Mouse (Mus musculus): ENCODE data around the gene Asb1. TPM values are rescaled to one million over a fixed set of nuclear protein-coding genes. Genes with fewer than 3 reads are reported as not detected.

Asb1 gene
- polyA plus RNA-seq, 1 experiment = 99.1 TPM

GRCm38 (mm10) chr1:91514916-91515315, 25.4 kb upstream of the Asb1 start:
- Histone ChIP-seq H3K4me3 (ENCODE audit: control insufficient read depth, low read depth, low read length) (no peak overlapping the region), H3K27ac (ENCODE audit: control insufficient read depth, insufficient read depth, low read depth, low read length) (no peak overlapping the region), H3K4me1 (ENCODE audit: control insufficient read depth, insufficient read depth, low read length) (no peaks in the 10 kb centered on the region), H3K36me3 (ENCODE audit: control insufficient read depth, insufficient read depth, low read length) (peaks cover 1% of the 10 kb centered on the region; the same call in 1 of the 2 replicates), H3K27me3 (ENCODE audit: control insufficient read depth, insufficient read depth, low read length) (no peaks in the 10 kb centered on the region)
- TF ChIP-seq POLR2A (IDR thresholded peaks at IDR 0.05; ENCODE audit: control insufficient read depth, low read depth, low read length) (no peak), CTCF (IDR thresholded peaks at IDR 0.05; ENCODE audit: control insufficient read depth, insufficient read depth, insufficient replicate concordance, low read depth, low read length) (no peak)

GRCm38 (mm10) chr1:91515642-91516041, 24.7 kb upstream of the Asb1 start:
- TF ChIP-seq CTCF (IDR thresholded peaks at IDR 0.05; ENCODE audit: control insufficient read depth, insufficient read depth, insufficient replicate concordance, low read depth, low read length) (no peak), POLR2A (IDR thresholded peaks at IDR 0.05; ENCODE audit: control insufficient read depth, low read depth, low read length) (no peak)
- Histone ChIP-seq H3K4me1 (ENCODE audit: control insufficient read depth, insufficient read depth, low read length) (no peaks in the 10 kb centered on the region), H3K4me3 (ENCODE audit: control insufficient read depth, low read depth, low read length) (no peak overlapping the region), H3K36me3 (ENCODE audit: control insufficient read depth, insufficient read depth, low read length) (peaks cover 1% of the 10 kb centered on the region; the same call in 1 of the 2 replicates), H3K27me3 (ENCODE audit: control insufficient read depth, insufficient read depth, low read length) (no peaks in the 10 kb centered on the region), H3K27ac (ENCODE audit: control insufficient read depth, insufficient read depth, low read depth, low read length) (no peak overlapping the region)

GRCm38 (mm10) chr1:91523759-91524158, 16.6 kb upstream of the Asb1 start:
- Histone ChIP-seq H3K27ac (ENCODE audit: control insufficient read depth, insufficient read depth, low read depth, low read length) (no peak overlapping the region), H3K4me1 (ENCODE audit: control insufficient read depth, insufficient read depth, low read length) (no peaks in the 10 kb centered on the region), H3K27me3 (ENCODE audit: control insufficient read depth, insufficient read depth, low read length) (no peaks in the 10 kb centered on the region), H3K36me3 (ENCODE audit: control insufficient read depth, insufficient read depth, low read length) (peaks cover 1% of the 10 kb centered on the region), H3K4me3 (ENCODE audit: control insufficient read depth, low read depth, low read length) (no peak overlapping the region)
- TF ChIP-seq CTCF (IDR thresholded peaks at IDR 0.05; ENCODE audit: control insufficient read depth, insufficient read depth, insufficient replicate concordance, low read depth, low read length) (peak; percentile 82; the same call in 1 of the 2 replicates), POLR2A (IDR thresholded peaks at IDR 0.05; ENCODE audit: control insufficient read depth, low read depth, low read length) (no peak)

GRCm38 (mm10) chr1:91525838-91526237, 14.5 kb upstream of the Asb1 start:
- Histone ChIP-seq H3K4me3 (ENCODE audit: control insufficient read depth, low read depth, low read length) (no peak overlapping the region), H3K4me1 (ENCODE audit: control insufficient read depth, insufficient read depth, low read length) (no peaks in the 10 kb centered on the region), H3K36me3 (ENCODE audit: control insufficient read depth, insufficient read depth, low read length) (peaks cover 1% of the 10 kb centered on the region; the same call in 1 of the 2 replicates), H3K27me3 (ENCODE audit: control insufficient read depth, insufficient read depth, low read length) (no peaks in the 10 kb centered on the region), H3K27ac (ENCODE audit: control insufficient read depth, insufficient read depth, low read depth, low read length) (no peak overlapping the region)
- TF ChIP-seq POLR2A (IDR thresholded peaks at IDR 0.05; ENCODE audit: control insufficient read depth, low read depth, low read length) (no peak), CTCF (IDR thresholded peaks at IDR 0.05; ENCODE audit: control insufficient read depth, insufficient read depth, insufficient replicate concordance, low read depth, low read length) (no peak)

DNA sequence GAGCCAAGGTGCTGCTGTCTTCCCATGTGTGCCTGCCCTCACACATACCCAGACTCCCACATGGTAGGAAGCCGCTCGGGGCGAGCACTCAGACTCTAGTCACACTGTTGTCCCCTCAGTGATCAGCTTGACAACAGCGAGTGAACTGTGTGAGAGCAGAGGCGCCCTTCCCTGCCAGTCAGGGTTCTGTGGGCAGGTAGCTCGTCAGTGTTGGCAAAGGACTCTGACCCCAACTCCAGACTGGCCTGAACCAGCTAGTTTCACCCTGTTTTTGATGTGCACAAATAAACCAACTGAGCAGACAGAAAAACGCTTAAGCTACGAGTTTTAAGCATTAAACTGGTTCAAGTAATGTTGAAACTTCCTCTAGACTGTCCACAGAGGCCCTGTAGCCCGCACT, 10.2 kb upstream of the Asb1 start:
- no peaks in the 10 kb centered on the region for H3K27me3 ChIP-seq (ENCODE audit: control insufficient read depth, insufficient read depth, low read length)
- H3K36me3 ChIP-seq (ENCODE audit: control insufficient read depth, insufficient read depth, low read length) = 0 out of 2 replicates have a peak, but pooled peaks cover 1% of the 10 kb centered on the region
- peaks cover 4% of the 10 kb centered on the region for H3K4me1 ChIP-seq (ENCODE audit: control insufficient read depth, insufficient read depth, low read length)
- peak overlapping the region; percentile 72 for H3K4me3 ChIP-seq (ENCODE audit: control insufficient read depth, low read depth, low read length)
- no peak for TF ChIP-seq POLR2A (IDR thresholded peaks at IDR 0.05; ENCODE audit: control insufficient read depth, low read depth, low read length)
- no peak for TF ChIP-seq CTCF (IDR thresholded peaks at IDR 0.05; ENCODE audit: control insufficient read depth, insufficient read depth, insufficient replicate concordance, low read depth, low read length)
- H3K27ac ChIP-seq (ENCODE audit: control insufficient read depth, insufficient read depth, low read depth, low read length) = no peak overlapping the region

DNA sequence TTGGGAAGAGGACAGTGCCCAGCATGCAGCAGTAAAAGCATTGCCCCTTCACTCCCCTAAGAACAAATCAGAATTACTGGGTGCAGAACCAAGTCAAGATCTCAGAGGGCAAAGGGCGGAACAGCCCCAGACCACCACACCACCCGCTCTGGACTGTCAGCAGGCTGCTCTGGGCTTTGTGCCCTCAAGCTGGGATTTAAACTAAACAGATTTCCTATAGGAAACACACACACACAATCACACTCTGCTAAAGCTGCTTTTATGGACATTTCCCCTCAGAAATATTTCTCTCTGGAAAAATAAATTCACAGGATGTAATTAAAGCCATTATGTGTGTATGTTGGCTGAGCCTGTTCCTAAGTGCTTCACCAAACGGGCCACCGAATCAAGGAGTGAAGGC, 8.1 kb upstream of the Asb1 start:
- no peak overlapping the region for H3K27ac ChIP-seq (ENCODE audit: control insufficient read depth, insufficient read depth, low read depth, low read length)
- H3K36me3 ChIP-seq (ENCODE audit: control insufficient read depth, insufficient read depth, low read length) = 0 out of 2 replicates have a peak, but pooled peaks cover 1% of the 10 kb centered on the region
- no peaks in the 10 kb centered on the region for H3K27me3 ChIP-seq (ENCODE audit: control insufficient read depth, insufficient read depth, low read length)
- H3K4me1 ChIP-seq (ENCODE audit: control insufficient read depth, insufficient read depth, low read length) = peaks cover 4% of the 10 kb centered on the region
- TF ChIP-seq CTCF (IDR thresholded peaks at IDR 0.05; ENCODE audit: control insufficient read depth, insufficient read depth, insufficient replicate concordance, low read depth, low read length) = no peak
- no peak for TF ChIP-seq POLR2A (IDR thresholded peaks at IDR 0.05; ENCODE audit: control insufficient read depth, low read depth, low read length)
- H3K4me3 ChIP-seq (ENCODE audit: control insufficient read depth, low read depth, low read length) = no peak overlapping the region

GRCm38 (mm10) chr1:91532892-91533291, 7.5 kb upstream of the Asb1 start:
- Histone ChIP-seq H3K36me3 (ENCODE audit: control insufficient read depth, insufficient read depth, low read length) (0 out of 2 replicates have a peak, but pooled peaks cover 1% of the 10 kb centered on the region), H3K4me3 (ENCODE audit: control insufficient read depth, low read depth, low read length) (no peak overlapping the region), H3K27me3 (ENCODE audit: control insufficient read depth, insufficient read depth, low read length) (no peaks in the 10 kb centered on the region), H3K27ac (ENCODE audit: control insufficient read depth, insufficient read depth, low read depth, low read length) (no peak overlapping the region), H3K4me1 (ENCODE audit: control insufficient read depth, insufficient read depth, low read length) (peaks cover 4% of the 10 kb centered on the region)
- TF ChIP-seq POLR2A (IDR thresholded peaks at IDR 0.05; ENCODE audit: control insufficient read depth, low read depth, low read length) = no peak
- TF ChIP-seq CTCF (IDR thresholded peaks at IDR 0.05; ENCODE audit: control insufficient read depth, insufficient read depth, insufficient replicate concordance, low read depth, low read length) = no peak

GRCm38 (mm10) chr1:91533483-91533882, 6.9 kb upstream of the Asb1 start:
- Histone ChIP-seq H3K36me3 (ENCODE audit: control insufficient read depth, insufficient read depth, low read length) (no peaks in the 10 kb centered on the region), H3K27ac (ENCODE audit: control insufficient read depth, insufficient read depth, low read depth, low read length) (no peak overlapping the region)
- TF ChIP-seq CTCF (IDR thresholded peaks at IDR 0.05; ENCODE audit: control insufficient read depth, insufficient read depth, insufficient replicate concordance, low read depth, low read length) (no peak), POLR2A (IDR thresholded peaks at IDR 0.05; ENCODE audit: control insufficient read depth, low read depth, low read length) (no peak)

More at GRCm38 (mm10) chr1:91533483-91533882, 6.9 kb upstream of the Asb1 start:
- no peaks in the 10 kb centered on the region for H3K27me3 ChIP-seq (ENCODE audit: control insufficient read depth, insufficient read depth, low read length)
- H3K4me3 ChIP-seq (ENCODE audit: control insufficient read depth, low read depth, low read length) = no peak overlapping the region
- peaks cover 4% of the 10 kb centered on the region for H3K4me1 ChIP-seq (ENCODE audit: control insufficient read depth, insufficient read depth, low read length)

Measured in testis, adult 2 months (tissue).